Mouse (Mus musculus) CD4-positive, CD25-positive, alpha-beta regulatory T cell, adult 4 months (primary cell): ENCODE measurements at regions not wholly inside any gene's neighbourhood (a gene's known extent, or its start where the extent isn't known, plus 50 kb on each side); places are given as distances from the start of the nearest gene placed in this dataset.

Experiments used
- ATAC-seq: one replicate; pipeline ENCODE4 v1.8.0; 2017

DNA sequence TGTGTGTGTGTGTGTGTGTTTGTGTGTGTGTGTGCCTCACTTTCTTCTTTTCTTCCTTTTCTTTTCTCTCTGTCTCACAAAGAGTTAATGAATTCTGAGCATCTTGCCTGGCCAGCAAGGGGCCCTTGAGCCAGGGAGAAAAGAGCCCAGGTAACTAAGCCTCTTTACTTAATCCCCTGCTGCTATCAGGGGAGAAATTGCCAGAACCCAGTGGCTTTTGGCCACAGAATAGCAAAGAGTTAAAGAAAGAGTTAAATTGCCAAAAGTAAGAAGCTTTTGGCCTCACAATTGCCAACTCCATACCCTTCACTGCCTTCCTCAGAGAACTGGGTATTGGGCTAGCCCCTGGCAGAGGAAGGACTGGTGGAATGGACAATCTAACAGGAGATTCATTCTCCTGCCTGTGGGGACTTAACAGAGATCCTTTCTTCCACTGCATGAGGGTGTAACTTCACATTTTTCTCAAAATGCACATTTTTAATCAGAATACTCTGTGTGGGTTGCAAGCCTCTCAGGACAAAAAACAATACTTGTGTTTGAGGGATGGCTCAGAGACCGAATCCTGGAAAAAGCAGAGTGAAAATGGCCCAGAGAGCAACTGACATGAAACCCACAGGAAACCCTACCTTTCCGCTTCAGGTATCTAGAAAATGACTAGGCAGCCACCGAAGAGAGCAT lies 431.0 kb upstream of the Gm10131 start:
- no peak for ATAC-seq

DNA sequence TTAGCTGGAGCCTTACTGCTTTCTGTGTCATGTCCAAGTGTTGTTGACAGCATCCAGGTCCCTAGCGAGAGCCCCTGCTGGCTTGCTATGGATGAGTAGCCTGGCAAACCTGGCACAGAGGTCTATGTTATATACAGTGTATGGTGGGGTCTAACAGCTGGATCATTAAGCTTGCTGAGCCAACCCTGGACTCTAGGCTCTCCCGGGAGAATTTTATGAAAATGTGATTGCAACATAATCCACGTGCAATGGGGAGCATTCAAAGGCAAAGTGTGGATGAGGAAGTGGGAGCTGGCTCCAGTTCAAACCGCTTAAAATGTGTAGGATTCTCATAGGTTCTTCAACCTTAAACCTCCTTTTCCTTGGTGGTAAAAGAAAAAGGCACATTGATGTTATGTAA lies 427.7 kb upstream of the Gm10131 start:
- ATAC-seq: no peak

DNA sequence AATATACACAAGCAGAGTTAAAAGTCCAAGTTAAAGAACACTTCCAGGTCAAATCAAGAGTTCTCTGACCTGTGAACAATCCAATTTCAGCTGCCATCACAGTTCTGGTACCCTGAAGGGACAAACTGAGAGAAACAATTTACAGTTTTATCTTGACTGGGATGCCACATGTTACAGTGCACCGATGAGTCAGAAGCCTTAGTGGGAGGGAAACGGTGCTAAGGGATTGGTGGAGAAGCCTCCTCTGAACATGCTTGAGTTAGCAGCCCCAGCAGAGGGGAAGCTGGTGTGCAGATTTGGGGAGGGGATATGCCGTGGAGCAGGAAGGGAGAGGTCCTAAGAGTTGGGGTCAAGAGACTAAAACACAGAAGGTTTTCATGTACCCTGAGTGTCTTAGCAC lies 423.9 kb upstream of the Gm10131 start:
- ATAC-seq: no peak

DNA sequence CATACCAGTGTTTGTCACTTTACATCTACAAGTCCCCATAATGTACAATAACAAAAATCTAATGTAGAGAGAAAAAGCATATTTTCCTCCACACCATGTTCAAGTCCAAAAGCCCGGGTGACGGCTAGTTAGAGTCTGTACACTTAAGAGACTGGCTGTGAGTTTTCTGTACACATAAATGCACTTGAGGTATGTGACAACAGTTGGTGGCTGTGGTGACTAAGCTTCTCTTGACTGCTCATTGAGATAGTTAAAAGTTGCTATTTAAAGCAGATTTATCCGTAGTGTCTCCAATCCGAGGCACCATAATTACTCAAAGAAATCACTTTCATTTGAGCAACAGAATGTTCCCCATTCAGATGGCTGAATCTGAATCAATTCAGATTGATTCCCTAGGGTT lies 421.9 kb upstream of the Gm10131 start:
- ATAC-seq: no peak

DNA sequence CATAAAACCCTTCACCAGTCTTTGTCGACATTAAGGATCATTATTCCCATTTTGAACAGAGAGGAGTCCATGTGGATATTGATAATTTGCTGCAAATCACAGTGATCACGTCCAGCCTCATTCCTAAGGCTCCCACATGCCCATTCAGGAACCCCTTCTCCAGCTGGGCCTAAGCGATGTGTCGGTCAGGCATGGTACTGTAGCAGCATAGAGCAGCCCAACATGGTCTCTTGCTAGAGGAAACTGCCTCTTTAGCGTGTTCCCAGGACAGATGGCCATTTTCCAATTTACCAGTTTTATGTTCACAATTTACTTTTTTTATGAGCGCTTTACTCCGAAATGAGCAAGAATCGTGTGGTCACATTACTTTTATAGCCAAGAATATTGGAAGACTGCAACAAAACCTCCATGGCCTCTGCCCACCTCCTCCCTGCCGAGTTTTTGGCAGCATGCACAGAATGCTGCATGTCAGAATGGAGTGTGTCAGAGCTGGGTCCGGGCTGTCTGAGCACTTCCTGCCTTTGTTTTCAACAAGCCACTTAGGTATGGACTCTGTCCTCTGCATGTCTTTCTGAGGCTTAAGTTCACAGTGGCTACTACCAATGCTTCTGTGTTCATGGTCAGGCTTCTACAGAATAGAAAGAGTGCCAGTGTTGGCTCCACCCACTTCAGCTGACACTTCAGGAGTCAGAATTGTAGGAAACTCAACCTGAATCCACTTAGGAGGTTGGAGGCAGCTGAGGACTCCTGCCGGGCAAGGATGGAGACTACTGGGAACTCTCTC lies 419.6 kb upstream of the Gm10131 start:
- no peak for ATAC-seq

DNA sequence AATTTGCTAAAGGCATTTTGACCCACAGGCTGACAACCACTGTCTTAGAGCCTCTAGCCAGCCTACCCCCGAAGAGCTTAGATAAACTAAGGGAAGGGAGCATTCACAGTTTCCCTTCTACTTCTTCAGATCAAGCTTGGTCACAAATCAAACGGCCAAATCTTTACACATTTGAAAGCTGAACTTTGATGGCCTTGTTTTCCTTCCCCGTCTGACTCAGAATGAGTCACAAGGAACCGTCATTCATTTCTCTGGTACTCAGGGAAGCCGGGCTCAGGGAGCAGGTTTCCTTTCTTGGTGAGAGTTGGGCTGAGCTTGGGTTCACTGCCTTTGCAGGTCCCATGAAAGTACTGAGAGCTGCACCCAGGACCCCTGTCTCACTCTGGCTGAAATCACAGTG lies 418.5 kb upstream of the Gm10131 start:
- no peak for ATAC-seq

DNA sequence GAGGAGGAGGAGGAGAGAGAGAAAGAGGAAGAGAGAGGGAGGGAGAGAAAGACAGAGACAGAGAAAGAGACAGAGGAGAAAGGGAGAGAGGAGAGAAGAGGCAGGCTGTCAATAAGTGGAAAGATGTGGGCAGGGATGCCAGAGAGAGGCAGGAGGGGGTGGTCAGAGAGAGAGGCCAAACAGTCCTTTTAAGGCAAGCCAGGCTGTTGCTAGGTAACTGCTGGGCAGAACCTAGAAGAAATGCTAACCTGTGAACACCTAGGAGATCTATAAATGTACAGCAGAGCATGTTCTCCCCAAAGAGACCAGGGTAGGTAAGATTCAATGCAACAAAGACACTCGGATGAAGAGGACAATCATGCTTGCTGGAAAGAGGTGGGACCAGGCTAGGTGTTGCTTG lies 417.9 kb upstream of the Gm10131 start:
- no peak for ATAC-seq

DNA sequence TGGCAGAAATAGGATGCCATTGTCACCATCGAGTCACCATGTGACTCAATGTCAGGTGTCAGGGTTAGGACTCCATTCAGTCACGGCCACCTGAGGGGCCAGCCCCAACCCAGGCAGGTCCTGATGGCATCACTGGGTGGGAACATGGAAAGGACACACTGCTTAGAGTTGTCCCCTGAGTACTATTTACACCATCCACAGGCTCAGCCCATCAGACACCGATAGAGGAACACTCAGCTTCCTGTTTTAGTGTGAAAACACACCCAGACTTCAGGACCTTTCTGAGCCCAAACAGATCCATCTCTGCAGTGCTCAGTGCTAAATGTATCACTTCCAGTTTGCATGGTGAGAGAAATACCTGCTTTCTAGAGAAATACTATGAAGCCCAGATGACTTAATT lies 416.7 kb upstream of the Gm10131 start:
- no peak for ATAC-seq

DNA sequence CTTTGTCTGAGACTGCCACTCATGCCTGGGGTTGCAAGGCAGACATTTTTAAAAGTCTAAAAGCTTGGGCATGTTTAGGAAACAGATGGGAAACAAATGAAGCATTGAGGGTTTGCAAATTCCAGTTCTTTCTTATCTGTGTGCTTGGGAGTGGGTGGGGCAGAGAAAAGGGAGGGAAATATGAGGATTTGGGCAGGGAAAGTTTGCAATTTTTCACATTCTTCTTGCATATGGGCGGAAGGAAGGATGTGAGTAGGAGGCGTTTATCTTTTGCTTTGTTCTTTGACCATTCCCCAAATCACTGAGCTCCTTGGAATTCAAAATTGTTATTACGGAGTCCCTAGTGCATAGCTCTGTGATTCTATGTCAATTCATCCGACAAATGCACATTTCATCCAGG lies 413.7 kb upstream of the Gm10131 start:
- ATAC-seq: no peak

DNA sequence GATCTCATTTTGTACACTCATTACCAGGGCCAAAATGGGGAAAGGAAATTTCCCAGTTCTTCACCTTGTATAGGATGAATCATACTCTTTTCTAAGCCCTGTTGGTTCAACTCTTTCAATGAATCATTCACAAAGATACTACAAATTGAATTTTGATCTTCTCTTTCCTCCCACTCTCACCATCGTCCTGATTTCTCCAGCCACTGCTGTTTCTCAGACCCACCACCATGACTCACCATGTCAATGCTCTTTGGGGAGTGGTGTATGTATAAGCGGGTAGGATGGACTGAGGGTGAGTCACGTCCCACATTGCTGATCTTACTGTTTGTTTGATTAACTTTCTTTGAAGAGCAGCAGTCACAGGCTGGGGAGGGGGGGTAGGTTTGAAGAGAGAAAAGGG lies 412.3 kb upstream of the Gm10131 start:
- no peak for ATAC-seq

DNA sequence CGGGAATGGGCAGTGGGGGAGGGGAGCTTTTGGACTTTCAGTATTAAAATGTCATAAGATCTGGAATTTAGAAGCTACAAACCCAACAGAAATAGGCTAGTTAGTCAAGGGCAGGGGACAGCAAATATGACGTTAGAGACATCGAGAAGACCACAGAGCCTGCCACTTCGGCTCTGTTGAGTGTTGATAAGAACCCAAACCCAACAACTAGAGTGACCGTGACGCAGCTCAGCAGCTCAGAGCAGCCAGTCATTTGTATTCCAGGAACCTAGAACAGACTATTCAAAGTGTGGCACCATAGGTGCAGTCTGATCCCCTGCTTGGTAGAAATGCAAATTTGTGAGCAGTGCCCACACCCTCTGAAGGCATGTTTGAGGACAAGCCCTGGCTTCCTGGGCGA lies 409.8 kb upstream of the Gm10131 start:
- no peak for ATAC-seq

DNA sequence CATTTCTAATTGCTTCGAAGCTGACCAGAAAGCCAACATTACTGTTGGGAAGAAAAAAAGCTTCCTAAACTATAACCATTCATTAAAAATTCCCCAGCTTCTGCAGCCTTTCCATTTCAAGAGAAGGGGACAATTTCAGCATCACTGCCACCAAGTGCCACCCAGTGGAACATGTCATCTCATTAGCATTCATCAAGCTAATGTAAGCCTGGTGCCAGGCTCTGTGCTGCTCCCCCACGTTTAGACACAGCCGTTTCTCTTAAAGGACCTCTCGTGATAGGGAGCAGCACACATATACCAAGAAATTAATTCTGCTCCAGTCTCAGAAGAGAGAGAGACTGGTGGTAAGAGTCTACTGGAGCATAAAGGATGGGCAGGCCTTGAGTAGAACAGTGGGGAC lies 409.1 kb upstream of the Gm10131 start:
- no peak for ATAC-seq

DNA sequence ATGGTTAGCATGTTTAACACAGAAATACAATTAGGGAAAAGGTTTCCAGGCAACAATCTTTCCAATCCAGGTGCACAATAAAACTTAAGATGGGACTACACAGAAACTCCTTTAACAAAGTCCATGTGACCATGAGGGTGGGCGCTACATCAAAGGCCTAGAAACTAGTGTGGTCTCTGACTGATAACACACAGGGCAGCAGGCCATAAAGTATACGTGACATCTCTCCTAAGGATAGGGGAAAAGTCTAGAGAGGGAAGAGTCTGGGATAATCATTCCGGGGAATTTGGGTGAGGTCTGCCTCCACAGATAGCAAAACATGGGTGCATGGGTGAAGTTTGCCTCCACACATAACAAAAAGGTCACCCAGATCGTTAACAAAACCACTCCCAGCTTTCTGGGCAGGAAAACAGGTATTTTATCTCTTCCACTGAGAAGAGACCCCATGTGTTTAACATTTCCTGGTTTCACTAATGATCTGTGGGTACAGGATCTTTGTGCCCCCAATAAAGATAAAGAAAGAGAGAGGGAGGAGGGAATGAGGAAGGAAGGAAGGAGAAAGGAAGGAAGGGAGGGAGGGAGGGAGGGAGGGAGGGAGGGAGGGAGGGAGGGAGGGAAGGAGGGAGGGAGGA lies 402.0 kb upstream of the Gm10131 start:
- no peak for ATAC-seq

DNA sequence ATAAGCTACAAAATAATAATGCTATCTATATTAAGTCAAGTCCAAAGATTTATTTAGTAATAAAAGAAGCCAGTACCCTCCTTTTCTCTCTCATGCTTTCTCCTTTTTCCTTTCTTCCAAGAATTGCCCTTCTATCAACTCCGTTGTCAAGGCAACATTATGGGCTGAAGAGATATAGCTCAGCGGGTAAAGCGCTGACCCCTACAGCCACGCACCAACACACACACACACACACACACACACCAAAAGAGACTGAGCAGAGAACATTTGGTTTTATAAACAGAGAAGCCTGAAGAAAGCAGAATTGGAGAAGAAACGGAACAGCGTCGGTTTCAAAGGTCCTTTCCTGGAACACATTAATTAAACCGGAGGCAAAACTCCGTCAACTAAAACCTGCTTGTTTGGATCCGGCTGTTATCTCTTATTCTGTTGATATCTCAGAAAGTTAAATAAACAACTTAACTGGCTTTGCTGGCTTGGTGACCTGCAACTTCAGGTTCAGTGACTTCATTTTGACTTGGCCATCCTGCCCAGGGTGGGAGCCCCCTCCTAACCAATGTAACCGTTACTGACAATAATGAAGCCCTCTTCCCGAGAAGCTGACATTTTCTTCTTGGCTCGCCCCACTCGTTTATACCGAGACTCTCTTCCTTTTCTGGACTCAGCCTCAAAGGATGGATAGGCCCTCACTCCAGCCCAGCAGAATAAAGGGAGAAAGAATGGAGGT lies 394.5 kb upstream of the Gm10131 start:
- no peak for ATAC-seq

DNA sequence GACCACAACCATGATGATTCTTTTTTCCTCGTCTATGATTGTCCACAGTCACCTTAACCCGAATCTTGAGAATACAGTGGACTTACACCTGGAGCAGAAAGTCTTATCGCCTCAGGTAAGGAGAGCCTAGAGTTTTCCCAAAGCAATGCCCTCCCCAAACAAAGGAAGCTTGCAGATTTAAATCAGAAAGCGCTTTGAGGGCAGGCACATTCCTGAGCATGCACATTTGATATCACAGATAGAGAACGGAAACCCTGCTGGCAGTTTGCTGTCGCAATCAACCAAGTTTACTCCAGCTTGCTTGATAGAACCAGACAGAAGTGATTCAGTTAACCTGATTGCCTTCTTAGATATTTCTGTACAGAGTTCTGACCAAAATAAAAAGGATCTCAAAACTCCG lies 393.6 kb upstream of the Gm10131 start:
- ATAC-seq: no peak

DNA sequence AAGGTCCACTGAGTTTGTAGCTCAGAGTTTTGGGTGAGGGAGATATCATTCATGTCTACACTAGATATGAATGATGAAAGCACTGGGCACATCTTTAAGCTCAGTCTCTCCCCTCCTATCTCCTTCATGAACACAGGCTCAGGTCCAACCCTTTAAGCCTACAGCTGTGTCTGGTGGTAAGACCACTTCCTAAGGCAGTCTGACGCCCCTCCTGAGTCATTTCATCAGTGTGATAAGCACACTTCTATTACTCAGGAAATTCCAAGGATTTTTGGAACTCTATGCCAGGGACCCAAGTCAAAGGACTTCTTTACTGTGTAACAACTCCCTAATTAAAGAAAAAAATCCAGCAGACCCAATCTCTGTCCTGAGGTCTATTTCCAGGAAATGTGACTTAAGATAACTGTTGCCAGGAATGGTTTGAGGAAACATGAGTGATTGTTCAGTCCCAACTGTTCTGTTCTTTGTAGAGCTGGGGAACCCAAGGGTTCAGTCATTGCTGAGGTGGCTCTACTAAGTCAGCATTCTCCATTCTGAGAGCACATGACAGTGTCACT lies 391.1 kb upstream of the Gm10131 start:
- ATAC-seq: no peak

DNA sequence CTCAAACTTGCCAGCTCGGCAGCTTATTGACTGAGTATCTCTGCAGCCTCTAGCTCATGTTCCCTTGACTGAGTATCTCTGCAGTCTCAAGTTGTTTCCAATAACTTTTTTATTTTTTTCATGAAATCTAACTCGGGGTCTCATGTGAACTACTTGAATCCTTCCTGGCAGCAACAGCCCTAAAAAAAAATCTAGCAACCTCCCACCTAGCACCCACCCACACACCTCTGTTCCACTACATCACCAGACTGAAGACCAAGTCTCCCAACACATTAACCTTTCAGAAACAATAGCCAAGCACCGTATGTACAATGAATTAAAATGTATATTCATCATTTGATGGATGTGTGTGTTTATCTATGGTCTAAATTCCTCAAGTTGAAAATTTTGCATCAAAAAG lies 387.7 kb upstream of the Gm10131 start:
- ATAC-seq: no peak

DNA sequence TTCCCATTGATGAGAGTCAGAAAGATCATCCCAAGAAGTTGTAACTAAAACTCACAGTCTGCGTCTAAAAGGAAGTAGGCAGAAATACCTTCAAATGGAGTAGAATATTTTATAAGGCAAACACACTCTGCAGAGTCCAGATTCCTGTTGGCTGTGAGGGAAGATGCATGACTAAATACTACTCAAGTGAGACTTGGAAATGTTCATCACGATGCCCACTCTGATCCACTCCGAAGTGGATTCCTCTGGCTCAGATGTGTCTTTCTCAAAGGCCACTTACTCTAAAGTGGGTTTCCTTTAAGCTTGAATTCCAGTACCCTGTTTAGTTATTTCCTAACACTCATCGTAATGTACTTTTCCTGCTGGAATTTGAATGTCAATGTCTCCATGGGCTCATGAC lies 385.2 kb upstream of the Gm10131 start:
- ATAC-seq: no peak

DNA sequence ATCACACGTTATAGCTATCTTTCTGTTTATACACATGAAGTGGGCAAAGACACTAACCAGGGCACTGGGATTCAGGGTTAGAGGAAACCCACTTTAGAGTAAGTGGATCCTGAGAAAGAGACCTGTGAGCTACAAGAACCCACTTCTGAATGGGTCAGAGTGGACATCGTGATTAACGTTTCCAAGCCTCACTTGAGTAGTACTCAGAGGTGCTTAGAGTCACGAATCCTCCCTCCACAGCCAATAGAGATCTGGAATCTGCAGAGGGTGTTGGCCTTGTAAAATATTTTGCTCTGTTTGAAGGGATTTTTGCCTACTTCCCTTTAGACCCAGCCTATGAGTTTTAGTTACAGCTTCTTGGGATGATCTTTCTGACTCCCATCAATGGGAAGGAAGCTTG lies 384.4 kb upstream of the Gm10131 start:
- no peak for ATAC-seq

DNA sequence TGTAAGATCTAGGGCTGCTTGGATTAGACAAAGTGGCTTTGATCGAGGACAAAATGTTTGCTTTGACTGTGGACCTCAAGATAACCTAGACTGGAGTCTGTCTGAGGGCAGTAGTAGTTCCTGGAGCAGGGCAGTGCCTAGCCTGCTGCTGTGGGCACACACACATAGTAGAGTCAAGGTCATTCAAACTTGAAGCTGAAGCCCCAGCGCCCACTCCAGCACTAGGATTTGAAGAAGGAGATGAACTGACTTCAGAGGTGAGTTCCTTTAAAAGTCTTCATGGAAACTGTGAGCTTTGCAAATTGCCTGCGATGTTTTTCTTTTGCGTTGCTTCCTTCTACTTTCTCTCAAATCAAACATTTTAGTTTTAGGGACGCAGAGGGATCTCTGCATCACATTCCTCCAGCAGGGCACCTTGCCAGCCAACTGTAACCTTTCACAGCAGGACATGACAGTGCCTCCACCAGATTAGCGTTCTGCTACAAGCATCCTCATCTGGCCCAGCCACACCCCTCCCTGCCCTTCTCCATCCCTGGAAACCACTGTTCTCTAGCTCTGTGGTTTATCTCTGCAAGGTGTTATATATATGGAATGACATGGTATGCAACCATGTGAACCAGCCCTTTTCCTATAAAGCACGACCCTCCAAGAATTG lies 377.3 kb upstream of the Gm10131 start:
- no peak for ATAC-seq

DNA sequence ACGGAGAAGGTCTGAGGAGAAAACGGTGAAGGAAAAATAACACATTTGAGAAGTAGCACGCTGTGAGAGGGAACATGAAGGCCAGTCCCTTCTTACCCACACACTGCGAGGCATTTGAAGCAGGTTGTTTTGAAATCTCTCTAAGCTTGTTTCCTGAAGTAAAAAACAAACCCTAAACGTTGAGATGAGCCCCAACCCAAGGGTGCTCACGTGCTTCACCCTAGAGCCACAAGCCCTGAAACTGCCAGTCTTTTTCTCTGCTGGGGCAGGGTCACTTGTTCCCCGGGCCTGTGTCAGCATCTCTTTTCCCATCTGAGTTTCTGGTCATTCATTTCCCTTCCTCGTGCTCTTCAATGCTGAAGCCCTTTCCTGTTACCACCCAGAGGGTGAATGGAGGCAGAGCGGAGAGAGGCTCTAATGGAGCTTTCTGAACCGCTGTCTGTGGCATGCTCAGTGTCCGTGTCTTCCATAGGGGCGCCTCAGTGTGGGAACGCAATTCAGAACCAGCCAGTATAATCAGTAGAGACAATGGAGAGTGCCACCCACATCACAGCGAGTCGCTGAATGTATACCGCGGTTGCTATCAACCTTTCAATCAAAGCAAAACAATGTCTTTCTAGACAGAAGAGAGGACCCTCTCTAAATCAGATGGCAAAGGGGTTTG lies 375.0 kb upstream of the Gm10131 start:
- ATAC-seq: peak; percentile 68

DNA sequence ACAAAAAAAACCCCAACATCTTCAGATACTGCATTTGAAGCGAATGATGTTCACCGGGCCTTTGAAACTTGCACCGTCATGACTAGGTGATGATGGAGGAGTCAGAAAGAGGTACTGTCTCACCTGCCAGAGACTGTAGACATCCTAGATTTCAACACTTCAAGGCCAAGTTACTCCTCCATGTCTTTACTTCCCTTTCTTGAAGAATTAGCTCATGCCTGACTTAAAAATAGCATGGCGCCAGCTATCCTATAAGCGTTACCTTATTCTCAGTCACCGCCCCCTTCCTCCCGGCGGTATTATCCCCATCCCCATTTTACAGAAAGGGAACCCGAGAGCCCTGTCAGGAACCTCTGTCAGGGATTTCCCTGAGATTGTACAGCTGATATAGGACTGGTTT lies 374.4 kb upstream of the Gm10131 start:
- no peak for ATAC-seq
